Mouse (Mus musculus) embryo, embryonic 9.5 days (tissue): ENCODE measurements around the gene Spata31d1b.

Source experiments
- DNase-seq: peaks from one replicate; pipeline ENCODE4 v3.0.0-alpha.2; 2017; ENCODE audit errors: extremely low spot score

The Spata31d1b gene

GRCm38 (mm10) chr13:59746164-59746563 is 34.1 kb downstream of the Spata31d1b start:
- no peak for DNase-seq

- DNase-seq, result no peak
These were observed 34.6 kb downstream of the Spata31d1b start, which contains the start of gene 1700014D04Rik for GRCm38 (mm10) chr13:59746711-59747110. Gene 1700014D04Rik, minus strand, starts transcription at chr13:59746752.

- no peak for DNase-seq
These were observed 38.2 kb downstream of the Spata31d1b start for GRCm38 (mm10) chr13:59750310-59750709.

GRCm38 (mm10) chr13:59756906-59757305 is 44.8 kb downstream of the Spata31d1b start:
- DNase-seq, result no peak

- no peak for DNase-seq
These were observed 50.7 kb downstream of the Spata31d1b start for GRCm38 (mm10) chr13:59762791-59763190.

GRCm38 (mm10) chr13:59766786-59767515 is 54.9 kb downstream of the Spata31d1b start:
- DNase-seq, result no peak

GRCm38 (mm10) chr13:59768531-59768930 is 56.4 kb downstream of the Spata31d1b start:
- DNase-seq, result no peak
